Mouse (Mus musculus): Measurements from ENCODE around the gene Serac1.

DNA sequence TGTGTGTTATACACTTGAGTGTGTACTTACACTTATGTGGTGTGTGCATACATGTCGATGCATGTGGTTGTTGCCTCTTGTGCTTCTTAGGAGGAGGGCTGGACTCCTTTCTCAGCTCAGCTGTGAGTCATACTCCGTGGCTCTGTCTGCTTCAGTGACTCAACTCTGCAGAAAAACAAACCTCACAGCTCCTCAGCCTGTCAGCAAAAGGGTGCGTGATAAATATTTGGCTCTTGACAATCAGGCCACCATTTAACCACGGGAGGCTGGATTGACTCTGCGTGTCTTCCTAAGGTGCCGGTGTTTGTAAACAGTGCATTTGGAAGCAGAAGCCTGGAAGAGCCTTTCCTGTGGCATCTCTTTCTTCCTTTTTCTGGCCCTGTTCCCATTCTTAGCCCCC is 84.9 kb downstream of the Serac1 start:
- no peak for TF ChIP-seq POLR2A (IDR thresholded peaks at IDR 0.05; ENCODE audit: borderline replicate concordance, extremely low read depth, insufficient read depth, insufficient read length, poor library complexity, severe bottlenecking)
- no peak for TF ChIP-seq CTCF (IDR thresholded peaks at IDR 0.05; ENCODE audit: borderline replicate concordance, extremely low read depth, insufficient read depth, insufficient read length)
